Mouse (Mus musculus): ENCODE data around the gene Fam160b1.

Gene Fam160b1

GRCm38 (mm10) chr19:57343860-57344259, 16.6 kb upstream of the Fam160b1 start:
- in situ Hi-C loops (cut with MboI, MseI) = loop anchor here (5.0 kb wide), 1 partner anchor 277 kb away; no protein-coding TSS in a partner anchor

GRCm38 (mm10) chr19:57344678-57345077, 15.8 kb upstream of the Fam160b1 start:
- in situ Hi-C loops (cut with MboI, MseI) = loop anchor here (5.0 kb wide), 1 partner anchor 277 kb away; no protein-coding TSS in a partner anchor

DNA sequence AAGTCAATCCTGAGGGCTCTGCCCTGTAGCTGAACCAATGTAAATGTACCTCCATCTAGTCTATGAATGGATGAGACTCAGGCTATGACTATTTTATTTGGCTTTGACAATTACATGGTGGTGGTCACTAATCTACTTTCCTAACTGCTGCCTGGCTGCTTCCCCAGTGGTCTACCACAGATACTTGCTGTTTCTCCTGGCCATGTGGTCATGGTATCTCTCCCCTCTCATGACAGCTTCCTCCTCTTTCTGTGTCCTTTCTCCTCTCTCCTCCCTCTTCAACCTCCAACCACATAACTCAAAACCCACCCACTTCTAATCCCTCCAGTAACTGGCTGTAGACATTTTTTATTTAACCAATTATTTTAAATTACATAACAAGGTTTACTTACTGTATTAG, 11.4 kb upstream of the Fam160b1 start:
- in situ Hi-C loops (cut with MboI, MseI) = no loop called here

- in situ Hi-C loops (cut with MboI, MseI) = no loop called here
Measured at GRCm38 (mm10) chr19:57352337-57352935, 8.0 kb upstream of the Fam160b1 start.

- in situ Hi-C loops (cut with MboI, MseI) = no loop called here
Measured at GRCm38 (mm10) chr19:57353228-57353627, 7.3 kb upstream of the Fam160b1 start.

GRCm38 (mm10) chr19:57354050-57354449, 6.4 kb upstream of the Fam160b1 start:
- in situ Hi-C loops (cut with MboI, MseI) = no loop called here

- in situ Hi-C loops (cut with MboI, MseI) = no loop called here
Measured at GRCm38 (mm10) chr19:57354715-57355114, 5.8 kb upstream of the Fam160b1 start.

DNA sequence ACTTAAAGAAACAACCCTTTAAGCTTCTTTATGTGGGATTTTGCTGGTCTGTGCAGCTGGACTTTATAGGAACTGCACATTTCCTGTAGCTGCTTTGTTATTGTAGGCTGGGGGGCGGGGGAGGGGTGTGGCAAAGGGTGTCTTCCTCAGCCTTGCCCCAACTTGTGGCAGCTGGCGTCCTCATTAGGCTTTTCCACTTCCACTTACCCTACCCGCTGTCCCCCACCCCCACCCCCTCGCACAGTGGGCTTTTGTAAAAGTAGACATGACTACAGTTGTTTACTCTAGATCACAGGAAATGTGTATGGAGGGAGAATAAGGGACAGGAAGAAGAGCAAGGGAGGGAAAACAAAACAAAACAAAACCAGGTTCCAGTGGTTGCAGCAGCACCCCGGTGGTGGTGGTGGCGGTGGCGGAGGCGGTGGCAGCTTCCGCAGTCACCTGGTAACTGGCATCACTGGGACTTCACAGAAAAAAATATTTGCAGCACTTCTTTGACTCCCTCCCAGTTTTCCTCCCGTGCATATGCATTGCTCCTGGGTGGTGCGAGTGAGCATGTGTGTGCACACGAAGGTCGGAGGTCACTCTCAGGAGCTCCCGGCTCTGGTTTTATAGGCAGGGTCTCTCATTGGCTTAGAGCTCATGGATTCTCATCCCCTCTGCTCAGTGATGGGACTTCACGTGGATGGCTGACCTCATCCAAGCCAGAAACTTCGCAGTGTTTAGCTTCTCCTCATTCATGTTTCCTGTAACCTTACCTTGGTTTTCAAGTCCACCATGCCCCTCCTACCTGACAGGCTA, 4.8 kb upstream of the Fam160b1 start:
- in situ Hi-C loops (cut with MboI, MseI) = no loop called here

GRCm38 (mm10) chr19:57356273-57356672, 4.2 kb upstream of the Fam160b1 start:
- in situ Hi-C loops (cut with MboI, MseI) = no loop called here

- in situ Hi-C loops (cut with MboI, MseI) = no loop called here
Measured at GRCm38 (mm10) chr19:57357244-57357643, 3.2 kb upstream of the Fam160b1 start.

DNA sequence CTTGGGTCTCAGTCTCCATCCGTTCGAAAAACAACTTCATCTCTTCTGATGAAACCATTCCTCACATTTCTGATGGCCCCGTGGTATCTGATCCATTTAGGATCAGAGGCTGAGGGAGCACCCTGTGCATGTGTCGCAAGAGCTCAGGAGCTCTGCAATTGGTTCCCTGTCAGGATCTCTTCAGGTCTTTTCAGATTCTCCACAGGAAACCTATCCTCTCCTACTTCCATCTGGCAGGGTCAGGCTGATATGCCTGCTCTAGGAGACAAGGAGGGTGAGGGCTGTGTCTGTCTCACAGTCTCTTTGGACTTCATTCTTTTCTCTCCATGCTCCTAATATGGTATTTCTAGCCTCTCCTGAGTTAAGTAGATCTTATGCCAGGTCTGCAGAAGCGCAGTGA, 2.7 kb upstream of the Fam160b1 start:
- in situ Hi-C loops (cut with MboI, MseI) = no loop called here

- in situ Hi-C loops (cut with MboI, MseI) = no loop called here
Measured at GRCm38 (mm10) chr19:57358322-57358721, 2.2 kb upstream of the Fam160b1 start.

DNA sequence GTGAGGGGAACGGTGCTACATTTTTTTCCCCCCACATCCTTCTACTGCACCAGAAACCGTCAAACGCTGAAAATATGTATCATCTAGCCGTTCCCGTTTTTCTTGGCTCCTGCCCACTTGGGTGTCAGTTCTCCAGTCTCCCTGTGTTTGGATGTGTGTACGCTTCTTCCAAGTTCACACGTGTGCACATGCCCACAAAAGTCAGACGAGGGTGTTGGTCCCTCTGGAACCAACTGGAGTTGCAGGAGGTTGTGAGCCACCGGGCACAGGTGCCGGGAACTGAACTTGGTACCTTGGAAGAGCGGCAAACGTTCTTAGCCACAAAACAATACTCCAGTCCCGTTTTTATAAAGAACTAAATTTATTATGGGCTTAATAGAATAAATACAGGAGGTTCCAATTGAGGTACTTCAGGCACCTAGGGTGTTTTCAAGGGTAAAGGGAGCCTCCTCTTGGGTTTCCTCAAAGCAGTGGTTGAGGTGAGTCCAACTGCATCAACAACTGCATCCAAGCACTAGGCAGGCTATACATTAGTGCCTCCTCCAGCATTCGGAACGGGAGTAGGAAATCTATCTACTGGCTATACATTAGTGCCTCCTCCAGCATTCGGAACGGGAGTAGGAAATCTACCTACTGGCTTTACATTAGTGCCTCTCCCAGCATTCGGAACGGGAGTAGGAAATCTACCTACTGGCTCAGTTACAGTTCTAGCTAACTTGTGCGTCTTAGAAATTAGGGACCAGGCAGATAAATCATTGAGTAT, 1.5 kb upstream of the Fam160b1 start:
- in situ Hi-C loops (cut with MboI, MseI) = no loop called here

- in situ Hi-C loops (cut with MboI, MseI) = no loop called here
Measured at GRCm38 (mm10) chr19:57359701-57360326, 666 bp upstream of the Fam160b1 start.

GRCm38 (mm10) chr19:57361131-57361938, 855 bp downstream of the Fam160b1 start:
- in situ Hi-C loops (cut with MboI, MseI) = no loop called here

DNA sequence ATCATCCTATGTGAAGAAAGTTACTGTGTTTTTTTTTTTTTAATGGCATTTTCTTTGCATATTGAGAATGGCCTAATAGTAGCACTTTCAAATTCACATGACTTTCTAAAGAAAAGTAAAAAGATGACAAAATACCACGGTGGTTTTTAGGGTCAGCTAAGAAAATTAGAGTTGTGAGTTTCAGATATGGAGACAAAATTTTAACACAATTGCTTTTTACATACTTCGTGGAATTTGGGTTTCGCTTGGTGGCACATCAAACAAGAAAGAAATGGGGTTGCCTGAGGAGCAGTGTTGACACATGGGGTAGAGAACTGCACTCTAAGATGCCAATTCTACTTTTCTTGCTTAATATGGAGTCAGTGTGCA, 1.4 kb downstream of the Fam160b1 start:
- in situ Hi-C loops (cut with MboI, MseI) = no loop called here

DNA sequence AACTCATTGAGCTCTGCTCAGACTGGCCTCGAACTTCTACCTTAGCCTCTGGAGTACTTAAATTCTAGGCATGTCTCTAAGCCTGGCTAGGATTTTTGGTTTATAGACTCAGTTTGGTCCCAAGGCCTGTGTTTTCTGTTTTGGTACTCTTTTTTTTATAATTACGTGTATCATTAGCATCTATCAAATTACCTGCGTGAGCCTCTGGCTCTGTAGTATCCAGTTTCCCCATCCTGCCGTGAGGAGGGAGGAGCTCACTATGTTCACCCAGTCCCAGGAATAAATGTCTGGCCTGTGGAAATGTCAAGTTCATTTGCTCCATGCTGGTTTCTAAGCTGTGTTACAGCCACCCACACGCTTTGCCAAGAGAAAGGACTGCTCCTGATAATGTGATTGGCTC, 2.1 kb downstream of the Fam160b1 start:
- in situ Hi-C loops (cut with MboI, MseI) = no loop called here

DNA sequence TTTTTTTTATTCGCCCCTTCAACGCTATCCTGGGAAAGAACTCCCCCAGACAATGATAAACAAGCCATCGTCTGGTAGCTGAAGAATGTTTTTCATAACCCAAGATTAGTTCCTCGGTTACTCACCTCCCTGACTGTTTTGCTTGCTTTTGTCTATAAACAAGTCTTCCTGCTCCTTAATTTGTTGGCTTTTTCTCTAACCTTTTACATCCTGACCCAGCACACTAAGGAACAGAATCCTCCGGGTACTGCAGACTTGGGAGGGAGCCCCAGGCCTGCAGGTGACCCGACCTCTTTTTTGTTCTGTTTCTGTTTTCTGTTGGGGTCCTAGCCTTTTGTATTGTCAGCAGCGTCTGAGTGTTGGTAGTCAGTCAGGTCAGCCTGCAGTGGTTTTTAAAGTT, 2.6 kb downstream of the Fam160b1 start:
- in situ Hi-C loops (cut with MboI, MseI) = no loop called here

DNA sequence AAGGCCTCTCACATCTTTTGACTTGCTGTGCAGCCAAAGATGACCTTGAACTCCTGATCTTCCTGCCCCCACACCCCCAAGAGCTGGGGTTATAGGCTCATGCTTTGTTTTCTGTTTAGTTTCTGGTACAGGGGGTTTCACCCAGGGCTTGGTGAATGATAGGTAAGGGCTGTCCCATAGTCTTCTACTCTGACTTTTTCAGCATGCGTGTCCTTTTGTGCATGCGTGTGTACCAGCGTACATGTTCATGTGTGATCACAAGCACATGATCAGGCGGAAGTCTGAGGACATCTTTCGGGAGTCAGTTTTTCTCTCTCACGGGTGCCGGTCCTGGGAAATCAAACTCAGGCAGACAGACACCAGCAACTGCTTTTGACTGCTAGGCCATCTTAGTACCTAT, 3.1 kb downstream of the Fam160b1 start:
- in situ Hi-C loops (cut with MboI, MseI) = no loop called here

GRCm38 (mm10) chr19:57364942-57365673, 4.6 kb downstream of the Fam160b1 start:
- in situ Hi-C loops (cut with MboI, MseI) = no loop called here

- in situ Hi-C loops (cut with MboI, MseI) = no loop called here
Measured at GRCm38 (mm10) chr19:57366007-57366406, 5.5 kb downstream of the Fam160b1 start.

All from regulatory T cell (primary cell).